Mouse (Mus musculus): ENCODE measurements around the gene Heatr1. TPM values are rescaled to one million over a fixed set of nuclear protein-coding genes. Genes with fewer than 3 reads are reported as not detected.
"Not testable (repeated sequence)": the region's sequence is repeated elsewhere in the genome, so short reads cannot be mapped to it uniquely, and the experiment has no call there.

Gene Heatr1
- total RNA-seq, 2 experiments from 2014 or later: 62.3 to 121 TPM

DNA sequence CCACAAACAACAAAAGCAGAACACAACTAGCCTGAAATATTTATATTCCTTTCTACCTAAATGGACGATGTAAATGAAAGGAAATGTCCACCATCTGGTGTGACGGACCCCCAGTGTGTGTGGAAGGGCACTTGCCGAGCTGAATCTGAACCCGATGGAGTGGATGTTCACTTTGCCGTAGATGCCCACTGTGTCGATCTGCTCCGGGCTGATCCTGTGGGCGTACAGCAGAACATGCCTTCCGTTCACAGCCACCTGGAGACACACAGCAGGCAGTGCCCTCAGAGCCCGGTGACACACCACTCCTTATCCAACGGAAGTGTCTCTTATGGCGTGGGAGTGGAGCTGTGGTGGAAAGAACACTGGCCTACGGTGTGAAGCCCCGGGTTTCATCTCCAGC, 58.3 kb downstream of the Heatr1 start:
- ATAC-seq (replicated peaks; ENCODE audit: poor library complexity): no peak

GRCm38 (mm10) chr13:12454686-12455390, 60.0 kb downstream of the Heatr1 start:
- no peak for ATAC-seq (replicated peaks; ENCODE audit: poor library complexity)

- ATAC-seq (replicated peaks; ENCODE audit: poor library complexity): no peak
Observed at GRCm38 (mm10) chr13:12456711-12457110, 61.9 kb downstream of the Heatr1 start.

DNA sequence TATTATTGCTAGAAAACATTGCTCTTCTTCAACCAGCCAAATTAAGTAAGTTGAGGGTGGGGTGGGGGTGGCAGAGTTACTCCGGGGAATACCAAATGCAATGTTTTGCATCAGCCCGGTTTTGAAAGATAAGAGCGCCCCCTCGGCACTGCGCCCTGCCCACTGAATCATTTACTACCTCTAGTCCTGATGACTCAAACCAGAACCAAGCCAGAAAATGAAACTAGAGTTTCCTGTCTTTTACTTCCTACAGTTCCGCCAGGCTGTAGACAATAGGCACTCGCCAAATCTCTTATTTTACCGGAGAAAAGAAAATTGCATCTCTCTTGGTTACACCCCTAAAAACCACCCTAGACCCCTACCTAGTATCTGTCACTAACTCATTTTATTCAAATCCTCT, 65.6 kb downstream of the Heatr1 start:
- peak; percentile 58 for ATAC-seq (replicated peaks; ENCODE audit: poor library complexity)

GRCm38 (mm10) chr13:12460881-12461729, 66.3 kb downstream of the Heatr1 start:
- peak; percentile 91 for ATAC-seq (replicated peaks; ENCODE audit: poor library complexity)

DNA sequence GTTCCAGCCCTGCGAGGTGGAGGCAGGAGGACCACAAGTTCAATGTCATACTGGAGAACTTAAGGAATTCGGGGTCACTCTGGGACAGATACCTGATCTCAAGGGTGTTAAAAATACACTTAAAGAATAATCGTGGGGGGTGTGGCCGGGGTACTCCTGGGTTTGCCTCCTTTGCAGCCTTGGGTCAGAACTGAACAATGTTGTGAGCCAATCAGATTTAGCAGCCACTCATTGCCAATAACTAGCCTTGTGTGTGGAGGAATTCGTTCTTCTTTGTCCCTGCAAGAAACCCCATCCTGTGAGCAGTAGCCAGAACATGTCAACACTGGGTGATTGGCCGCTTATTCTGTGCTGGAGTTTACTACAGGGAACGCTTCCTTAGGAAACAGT, 66.9 kb downstream of the Heatr1 start:
- peak; percentile 2; the same call in 1 of the 2 replicates for ATAC-seq (replicated peaks; ENCODE audit: poor library complexity)

GRCm38 (mm10) chr13:12462623-12463022, 67.8 kb downstream of the Heatr1 start:
- ATAC-seq (replicated peaks; ENCODE audit: poor library complexity): no peak

DNA sequence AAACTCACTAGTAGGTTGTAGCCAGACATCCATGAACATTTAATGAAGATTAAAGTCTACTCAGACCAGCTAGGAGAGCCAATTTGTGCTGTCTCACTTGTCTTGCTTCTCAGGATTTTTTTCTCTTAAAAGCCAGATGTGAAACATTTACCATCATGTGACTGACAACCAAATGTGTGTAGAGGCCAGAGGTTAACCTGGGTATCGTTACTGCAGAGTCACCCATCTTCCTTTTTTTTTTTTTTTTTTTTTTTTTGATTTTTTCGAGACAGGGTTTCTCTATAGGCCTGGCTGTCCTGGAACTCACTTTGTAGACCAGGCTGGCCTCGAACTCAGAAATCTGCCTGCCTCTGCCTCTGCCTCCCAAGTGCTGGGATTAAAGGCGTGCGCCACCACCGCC, 69.3 kb downstream of the Heatr1 start:
- not testable (repeated sequence) for ATAC-seq (replicated peaks; ENCODE audit: poor library complexity)

GRCm38 (mm10) chr13:12464844-12465243, 70.0 kb downstream of the Heatr1 start, which contains the start of gene Lgals8:
Lgals8 (minus strand) TSS chr13:12464944.
- ATAC-seq (replicated peaks; ENCODE audit: poor library complexity): no peak

DNA sequence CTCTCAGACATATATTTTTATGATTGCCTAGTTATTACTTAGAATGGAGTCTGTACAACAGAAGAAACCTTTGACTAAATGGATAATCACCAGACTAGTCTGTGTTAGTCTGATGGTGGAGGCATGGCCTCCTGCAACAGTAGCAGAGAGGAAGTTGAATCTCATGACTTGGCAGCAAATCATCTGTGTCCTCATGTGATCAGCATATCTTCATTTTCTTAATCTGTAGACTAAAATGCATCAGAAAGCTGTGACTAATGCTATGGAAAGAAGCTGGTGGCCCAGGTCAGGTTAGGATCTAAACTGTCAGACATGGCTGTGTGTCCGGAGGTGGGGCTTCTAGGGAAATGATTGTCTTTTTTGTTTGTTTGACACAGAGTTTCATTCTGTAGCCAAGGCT, 73.7 kb downstream of the Heatr1 start:
- ATAC-seq (replicated peaks; ENCODE audit: poor library complexity): peak; percentile 94

DNA sequence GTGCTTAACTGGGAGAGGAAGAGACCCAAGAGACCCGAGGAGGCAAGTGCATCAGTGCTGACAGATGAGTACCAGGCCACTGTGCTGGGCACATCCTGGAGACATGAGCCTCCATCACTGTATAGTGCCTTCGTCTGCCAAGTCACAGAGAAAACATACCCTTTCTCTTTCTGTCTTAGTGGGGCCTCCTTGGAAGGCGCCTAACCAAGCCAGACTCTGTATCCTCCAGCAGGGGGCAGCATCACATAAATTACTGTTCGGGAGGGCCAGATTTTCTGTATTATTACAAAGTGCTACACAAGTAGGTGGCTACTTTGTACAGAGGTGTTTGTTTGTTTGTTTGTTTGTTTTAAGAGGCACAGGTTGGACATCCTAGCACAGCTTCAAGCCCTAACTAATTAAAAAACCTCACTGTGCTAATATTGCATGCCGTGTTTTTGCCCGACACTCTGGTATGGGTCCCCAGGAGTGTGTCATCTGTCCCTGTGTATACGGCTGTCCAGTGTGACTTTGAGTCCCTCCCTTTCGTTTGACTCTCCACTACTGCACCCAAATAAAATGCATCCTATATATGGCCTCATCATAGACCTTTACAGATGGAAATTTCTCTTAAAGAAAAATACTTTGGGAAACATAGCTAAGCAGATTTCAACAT, 79.0 kb downstream of the Heatr1 start:
- peak; percentile 89 for ATAC-seq (replicated peaks; ENCODE audit: poor library complexity)

- ATAC-seq (replicated peaks; ENCODE audit: poor library complexity): peak; percentile 51
Observed at GRCm38 (mm10) chr13:12475239-12475638, 80.4 kb downstream of the Heatr1 start.

DNA sequence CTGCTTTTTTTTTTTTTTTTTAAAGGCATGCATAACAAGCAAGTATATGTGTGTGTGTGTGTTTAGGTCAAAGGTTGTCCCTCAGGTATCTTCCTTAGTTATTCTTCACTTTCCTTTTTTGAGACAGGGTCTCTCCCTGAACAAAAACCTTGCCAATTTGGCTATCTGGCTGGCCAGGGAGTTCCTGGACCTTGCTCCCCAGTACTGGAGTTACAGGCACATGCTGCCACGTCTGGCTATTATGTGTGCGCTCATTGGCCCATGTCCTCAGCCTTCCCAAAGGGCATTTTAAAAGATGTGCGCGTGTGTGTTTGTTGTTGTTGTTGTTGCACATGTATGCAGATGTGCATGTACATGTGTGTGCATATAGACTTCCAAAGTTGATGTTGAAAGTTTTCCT, 82.1 kb downstream of the Heatr1 start:
- no peak for ATAC-seq (replicated peaks; ENCODE audit: poor library complexity)

GRCm38 (mm10) chr13:12478301-12478700, 83.5 kb downstream of the Heatr1 start:
- no peak for ATAC-seq (replicated peaks; ENCODE audit: poor library complexity)

- no peak for ATAC-seq (replicated peaks; ENCODE audit: poor library complexity)
Observed at GRCm38 (mm10) chr13:12479802-12480201, 85.0 kb downstream of the Heatr1 start.

- no peak for ATAC-seq (replicated peaks; ENCODE audit: poor library complexity)
Observed at GRCm38 (mm10) chr13:12485197-12485596, 90.4 kb downstream of the Heatr1 start.

- no peak for ATAC-seq (replicated peaks; ENCODE audit: poor library complexity)
Observed at GRCm38 (mm10) chr13:12485640-12486039, 90.8 kb downstream of the Heatr1 start.
